Mouse (Mus musculus) forebrain, embryonic 12.5 days (tissue): ENCODE measurements around the gene Dgkb. TPM values are rescaled to one million over a fixed set of nuclear protein-coding genes. Genes with fewer than 3 reads are reported as not detected.

ENCODE experiments used
- ATAC-seq: fragments of 200-750 bp; cut with Nextera tagmentation; 2 replicates; pipeline ENCODE4 v1.8.0; 2017; ENCODE audit warnings: moderate TSS enrichment; ENCODE audit not compliant: low FRiP score
- H3K27ac ChIP-seq: fragments of 300-500 bp; sonication (generic); 2 replicates; pipeline ENCODE4 v1.5.1; 2016; ENCODE audit warnings: mild to moderate bottlenecking
- H3K27me3 ChIP-seq: fragments of 300-500 bp; sonication (generic); 2 replicates; pipeline ENCODE4 v1.6.1; 2016; ENCODE audit warnings: mild to moderate bottlenecking
- H3K36me3 ChIP-seq: fragments of 300-500 bp; sonication (generic); replicated peaks from 2 replicates; pipeline ENCODE4 v1.6.1; 2016; ENCODE audit warnings: mild to moderate bottlenecking
- H3K4me1 ChIP-seq: fragments of 300-500 bp; sonication (generic); 2 replicates; pipeline ENCODE4 v1.6.1; 2016
- H3K4me2 ChIP-seq: fragments of 300-500 bp; sonication (generic); 2 replicates; pipeline ENCODE4 v1.6.1; 2016; ENCODE audit warnings: mild to moderate bottlenecking, moderate library complexity
- H3K4me3 ChIP-seq: fragments of 300-500 bp; sonication (generic); replicated peaks from 2 replicates; pipeline ENCODE4 v1.5.1; 2016; ENCODE audit warnings: mild to moderate bottlenecking
- H3K9ac ChIP-seq: fragments of 300-500 bp; sonication (generic); 2 replicates; pipeline ENCODE4 v1.6.1; 2016; ENCODE audit warnings: mild to moderate bottlenecking
- H3K9me3 ChIP-seq: fragments of 300-500 bp; sonication (generic); 2 replicates; pipeline ENCODE4 v1.6.1; 2016
- WGBS: fragments of 180-500 bp; shearing (Covaris S2); methylation state at CpG from one replicate; pipeline ENCODE4 v1.1.7; 2016; 5-methylcytosine and 5-hydroxymethylcytosine counted together
- polyA plus RNA-seq: library from polyadenylated mRNA; unstranded; fragments of >200 nt; fragmentation: Nextera tagmentation; extraction: Ambion mirVana; gene quantifications from 2 replicates; pipeline ENCODE4 v1.2.1, GENCODE M21; 2016

Dgkb gene
- polyA plus RNA-seq, 1 experiment from 2014 or later, result 2.9 TPM

DNA sequence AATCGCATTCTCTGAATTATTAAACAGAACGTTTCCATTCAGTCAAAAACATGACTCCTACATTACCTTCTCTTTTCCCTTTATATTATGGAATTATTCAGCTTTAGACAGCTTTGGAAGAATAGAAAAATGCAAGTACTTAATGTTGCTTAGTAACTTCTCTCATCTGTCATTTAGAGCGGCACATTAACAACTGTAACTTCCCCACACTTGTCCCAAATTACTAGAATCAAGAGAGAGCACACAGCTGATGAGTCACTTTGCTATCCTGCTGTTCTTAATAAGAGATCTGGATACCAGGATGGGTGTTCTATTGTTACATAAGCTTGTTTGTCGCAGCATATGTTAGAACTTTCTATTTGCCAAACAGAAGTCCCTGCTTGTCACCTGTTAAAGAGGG, 71.9 kb downstream of the Dgkb start:
- no peaks in the 10 kb centered on the region for H3K36me3 ChIP-seq
- H3K9ac ChIP-seq, result no peak overlapping the region
- no peaks in the 10 kb centered on the region for H3K4me1 ChIP-seq
- no peaks in the 10 kb centered on the region for H3K27me3 ChIP-seq
- no peak for ATAC-seq
- no peak overlapping the region for H3K4me3 ChIP-seq
- H3K9me3 ChIP-seq, result no peaks in the 10 kb centered on the region
- no peak overlapping the region for H3K4me2 ChIP-seq
- WGBS, result 80% methylated on average over 4 of the region's 4 CpGs
- no peak overlapping the region for H3K27ac ChIP-seq

DNA sequence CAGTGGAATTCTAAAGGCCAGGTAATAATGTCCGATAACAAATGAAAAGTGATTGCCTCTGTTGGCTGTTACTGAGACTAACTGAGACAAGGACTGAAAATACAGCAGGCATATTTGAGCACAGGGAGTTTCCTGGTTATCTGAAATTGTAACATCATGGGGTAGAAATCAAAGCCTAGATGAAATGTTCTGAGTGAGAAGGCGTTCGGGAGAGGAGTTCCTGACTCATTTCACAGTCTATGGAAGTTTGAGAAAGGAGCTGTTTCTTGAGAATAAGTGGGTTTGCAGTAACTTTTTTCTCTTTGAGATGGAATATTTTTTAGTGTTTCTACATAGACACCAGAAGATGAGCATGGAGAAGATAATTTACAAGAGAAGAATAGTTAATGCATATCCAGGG, 73.8 kb downstream of the Dgkb start:
- Histone ChIP-seq H3K9me3 (no peaks in the 10 kb centered on the region), H3K27me3 (no peaks in the 10 kb centered on the region), H3K4me2 (no peak overlapping the region), H3K9ac (no peak overlapping the region), H3K4me1 (no peaks in the 10 kb centered on the region), H3K4me3 (no peak overlapping the region), H3K36me3 (no peaks in the 10 kb centered on the region), H3K27ac (no peak overlapping the region)
- 87% methylated on average over 3 of the region's 3 CpGs for WGBS
- ATAC-seq, result no peak

DNA sequence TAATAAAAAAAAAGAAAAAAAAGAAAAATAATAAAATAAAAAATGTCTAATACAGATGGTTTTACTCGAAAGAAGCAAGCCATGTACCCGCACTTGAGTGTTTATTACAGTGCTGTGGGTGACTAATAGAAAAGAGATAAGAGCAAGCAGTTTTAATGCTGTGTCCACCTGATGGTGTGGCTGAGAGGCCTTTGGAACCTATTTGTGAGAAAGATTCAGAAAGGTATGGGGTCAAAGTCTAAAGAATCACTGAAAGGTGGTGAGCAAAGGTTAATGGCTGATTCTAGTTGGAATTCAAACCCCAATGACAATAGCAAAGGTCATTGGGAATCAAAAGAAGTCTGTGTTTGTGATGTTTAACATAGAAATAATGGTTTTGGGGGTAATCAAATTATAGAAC, 124.6 kb downstream of the Dgkb start:
- no peak overlapping the region for H3K9ac ChIP-seq
- no peak overlapping the region for H3K4me2 ChIP-seq
- no peak overlapping the region for H3K4me3 ChIP-seq
- 95% methylated on average over 2 of the region's 2 CpGs for WGBS
- ATAC-seq, result no peak
- no peak overlapping the region for H3K27ac ChIP-seq
- no peaks in the 10 kb centered on the region for H3K4me1 ChIP-seq
- no peaks in the 10 kb centered on the region for H3K9me3 ChIP-seq
- H3K36me3 ChIP-seq, result no peaks in the 10 kb centered on the region
- no peaks in the 10 kb centered on the region for H3K27me3 ChIP-seq

DNA sequence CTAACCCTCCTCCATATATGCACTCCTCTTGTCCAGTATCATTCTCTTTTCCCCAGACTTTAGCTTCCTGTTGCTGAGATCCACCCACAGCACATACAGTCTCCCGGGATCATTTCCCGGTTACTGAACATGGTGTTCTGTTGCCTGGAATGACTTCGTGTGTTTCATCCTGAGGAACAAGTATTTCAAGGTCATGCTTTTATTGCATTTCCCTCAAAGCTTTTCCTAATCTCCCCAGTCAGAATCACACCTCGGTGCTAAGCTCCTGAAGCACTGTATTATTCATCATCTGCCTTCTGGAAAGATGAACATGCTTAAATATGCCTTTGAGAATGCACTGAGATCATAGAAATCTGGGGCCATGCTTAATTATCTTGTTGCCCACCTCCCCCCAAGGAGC, 138.7 kb downstream of the Dgkb start:
- 85% methylated on average over 4 of the region's 4 CpGs for WGBS
- ATAC-seq, result no peak
- H3K36me3 ChIP-seq, result no peaks in the 10 kb centered on the region

DNA sequence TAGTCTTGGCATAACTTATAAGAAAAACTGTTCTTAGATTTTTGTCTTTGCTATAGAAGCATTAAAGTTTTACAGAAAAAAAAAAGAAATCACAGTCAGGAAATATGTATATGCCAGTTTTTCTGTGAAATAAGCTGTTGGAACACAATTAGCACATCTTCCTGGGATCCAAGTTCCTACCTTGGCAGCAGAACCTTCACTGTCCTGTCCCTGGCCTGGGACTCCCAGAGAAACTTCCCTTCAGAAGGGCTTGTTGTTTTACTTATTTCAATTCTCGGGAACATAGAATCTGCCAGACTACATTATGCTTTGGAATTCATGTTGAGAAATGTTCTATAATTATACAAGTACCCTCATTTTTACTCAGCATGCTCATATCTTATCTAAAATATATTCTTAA, 154.0 kb downstream of the Dgkb start:
- ATAC-seq, result no peak
- no peak overlapping the region for H3K27ac ChIP-seq
- H3K4me2 ChIP-seq, result no peak overlapping the region
- 89% methylated on average over 1 of the region's 1 CpGs for WGBS
- H3K27me3 ChIP-seq, result no peaks in the 10 kb centered on the region
- H3K9ac ChIP-seq, result no peak overlapping the region
- H3K36me3 ChIP-seq, result no peaks in the 10 kb centered on the region
- no peaks in the 10 kb centered on the region for H3K4me1 ChIP-seq
- H3K4me3 ChIP-seq, result no peak overlapping the region
- no peaks in the 10 kb centered on the region for H3K9me3 ChIP-seq

More for the DNA sequence above, 138.7 kb downstream of the Dgkb start:
- peaks cover 6% of the 10 kb centered on the region; the same call in 1 of the 2 replicates for H3K9me3 ChIP-seq
- H3K27ac ChIP-seq, result no peak overlapping the region
- H3K4me1 ChIP-seq, result no peaks in the 10 kb centered on the region
- H3K4me3 ChIP-seq, result no peak overlapping the region
- H3K27me3 ChIP-seq, result no peaks in the 10 kb centered on the region
- no peak overlapping the region for H3K4me2 ChIP-seq
- H3K9ac ChIP-seq, result no peak overlapping the region

DNA sequence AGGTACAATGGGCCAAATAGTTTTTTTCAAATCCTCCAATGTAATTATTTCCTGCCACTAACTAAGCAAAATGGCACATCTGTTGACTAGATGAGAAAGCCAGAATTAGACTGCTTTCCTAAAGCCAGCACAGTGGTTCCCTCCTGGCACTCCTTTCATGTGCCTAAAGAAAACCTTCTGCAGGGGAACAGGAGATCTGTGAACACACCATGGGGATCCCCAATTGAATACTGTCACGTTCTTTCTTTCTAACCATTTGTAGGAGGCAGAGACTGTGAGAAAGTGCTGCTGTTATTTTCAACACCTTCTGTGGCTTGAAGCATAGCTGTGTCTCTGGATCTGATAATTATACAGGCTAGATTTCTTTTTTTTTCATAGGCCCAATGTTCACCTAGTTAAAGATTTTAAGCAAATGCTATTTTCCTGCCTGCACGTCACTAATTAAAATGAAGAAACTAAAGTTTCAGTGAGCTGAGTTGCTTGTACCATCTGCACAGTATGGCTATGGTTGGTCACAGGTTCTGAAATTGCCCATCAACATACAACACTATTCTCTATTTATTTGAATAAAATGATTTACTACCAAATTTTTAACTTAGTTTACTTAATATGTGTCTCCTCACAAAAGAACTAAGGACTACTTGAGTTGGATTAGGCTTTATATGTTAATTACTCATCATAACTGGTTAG, 161.1 kb downstream of the Dgkb start:
- Histone ChIP-seq H3K4me2 (no peak overlapping the region), H3K4me3 (no peak overlapping the region), H3K9ac (no peak overlapping the region), H3K4me1 (no peaks in the 10 kb centered on the region), H3K9me3 (no peaks in the 10 kb centered on the region), H3K27ac (no peak overlapping the region), H3K36me3 (no peaks in the 10 kb centered on the region), H3K27me3 (no peaks in the 10 kb centered on the region)
- 19% methylated on average over 2 of the region's 2 CpGs for WGBS
- peak; percentile 71; the same call in 1 of the 2 replicates for ATAC-seq

DNA sequence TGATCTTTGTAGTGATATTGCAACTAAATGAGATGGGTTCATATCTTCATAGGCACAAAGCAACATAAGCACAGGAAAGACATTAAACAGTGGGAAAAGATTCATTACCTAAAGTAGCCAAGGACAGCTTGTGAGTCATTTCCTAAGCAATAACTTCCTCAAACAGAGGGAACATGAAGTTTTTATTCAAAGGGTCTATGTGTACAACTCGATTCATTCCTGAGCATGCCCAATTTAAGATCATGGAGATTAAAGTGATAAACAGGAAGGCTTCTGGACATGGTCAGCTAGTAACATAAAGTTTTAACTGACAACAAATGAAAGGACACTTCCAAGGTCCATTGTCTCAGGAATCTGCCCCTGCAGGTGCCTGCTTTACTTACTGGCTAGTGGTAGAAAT, 167.8 kb downstream of the Dgkb start:
- H3K27me3 ChIP-seq, result no peaks in the 10 kb centered on the region
- H3K9ac ChIP-seq, result no peak overlapping the region
- ATAC-seq, result no peak
- WGBS, result 83% methylated on average over 1 of the region's 1 CpGs
- no peak overlapping the region for H3K4me3 ChIP-seq
- no peaks in the 10 kb centered on the region; the same call in 1 of the 2 replicates for H3K4me1 ChIP-seq
- H3K36me3 ChIP-seq, result no peaks in the 10 kb centered on the region
- H3K27ac ChIP-seq, result no peak overlapping the region
- no peak overlapping the region for H3K4me2 ChIP-seq
- H3K9me3 ChIP-seq, result no peaks in the 10 kb centered on the region

DNA sequence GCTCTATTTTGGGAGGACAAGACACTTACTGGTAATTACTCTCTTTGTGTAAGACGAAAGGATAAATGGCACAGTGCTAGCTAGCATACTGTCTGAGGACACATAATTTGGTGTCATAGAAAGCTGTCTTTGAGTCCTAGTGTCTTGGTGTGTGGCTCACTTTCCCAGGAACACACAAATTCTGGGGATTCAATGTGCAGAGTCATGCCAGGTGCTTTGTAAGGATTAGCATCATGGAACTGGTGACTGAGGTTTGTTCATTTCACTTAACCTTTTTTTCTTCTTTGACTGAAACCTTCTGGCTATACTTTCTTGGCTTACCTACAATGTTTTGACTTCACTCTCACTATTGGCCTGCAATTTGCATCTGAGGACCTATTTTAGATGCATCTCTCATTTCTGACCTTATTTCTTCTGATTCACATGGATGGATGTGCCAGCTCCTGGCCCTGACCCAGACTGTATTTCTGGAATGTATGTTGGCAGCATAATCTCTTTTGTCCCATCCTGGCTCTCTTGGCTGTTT, 170.6 kb downstream of the Dgkb start:
- no peak overlapping the region for H3K9ac ChIP-seq
- no peaks in the 10 kb centered on the region; the same call in 1 of the 2 replicates for H3K4me1 ChIP-seq
- no peak for ATAC-seq
- H3K27ac ChIP-seq, result no peak overlapping the region
- H3K4me3 ChIP-seq, result no peak overlapping the region
- WGBS, result 36% methylated on average over 1 of the region's 1 CpGs
- no peaks in the 10 kb centered on the region for H3K27me3 ChIP-seq
- no peaks in the 10 kb centered on the region for H3K36me3 ChIP-seq
- H3K9me3 ChIP-seq, result no peaks in the 10 kb centered on the region
- H3K4me2 ChIP-seq, result no peak overlapping the region

DNA sequence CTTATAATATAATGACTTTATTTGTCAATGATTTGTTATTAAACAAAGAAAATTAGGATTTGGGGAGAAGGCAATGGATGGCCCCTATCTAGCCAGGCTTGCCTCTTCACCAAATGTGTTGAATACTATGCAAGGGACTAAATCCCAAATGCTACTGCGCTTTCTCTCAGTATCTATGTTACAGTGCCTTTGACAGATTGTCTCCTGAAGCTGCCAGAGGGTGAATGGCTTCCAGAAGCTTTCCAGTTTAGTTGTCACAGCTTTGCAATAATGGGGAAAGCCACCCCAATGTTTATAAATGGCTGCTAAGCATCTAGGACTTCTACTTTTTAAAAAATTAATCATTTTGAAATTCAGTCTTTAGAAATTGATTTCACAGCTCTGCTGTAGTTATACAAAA, 175.7 kb downstream of the Dgkb start:
- WGBS, result 92% methylated on average over 1 of the region's 1 CpGs
- Histone ChIP-seq H3K27me3 (no peaks in the 10 kb centered on the region), H3K27ac (no peak overlapping the region), H3K36me3 (no peaks in the 10 kb centered on the region), H3K9me3 (no peaks in the 10 kb centered on the region), H3K4me2 (no peak overlapping the region), H3K4me1 (no peaks in the 10 kb centered on the region), H3K9ac (no peak overlapping the region), H3K4me3 (no peak overlapping the region)
- ATAC-seq, result no peak

DNA sequence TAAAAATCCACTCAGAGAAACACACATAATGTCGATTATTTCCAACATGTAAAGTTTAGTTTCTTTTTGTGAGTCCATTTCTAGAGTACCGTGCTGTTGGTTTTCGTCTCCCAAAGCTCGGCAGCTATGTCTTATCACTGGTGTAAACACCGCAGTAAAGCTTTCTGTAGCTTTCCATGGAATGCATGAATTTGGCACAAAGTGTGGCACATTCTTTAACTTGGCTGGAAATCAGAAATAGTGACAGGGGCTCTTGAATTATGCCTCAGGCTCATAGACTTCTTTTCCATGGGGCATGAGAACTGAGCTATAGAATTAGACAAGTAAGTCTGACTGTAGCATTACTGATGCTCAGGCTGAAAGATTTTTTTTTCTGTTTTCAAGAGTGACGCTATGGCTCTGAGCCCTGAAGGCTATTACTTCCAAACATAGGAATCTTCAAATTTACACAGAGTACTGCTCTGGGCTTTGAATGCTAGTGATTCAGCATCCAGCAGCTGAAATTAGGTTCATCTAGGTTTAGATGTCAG, 179.0 kb downstream of the Dgkb start:
- Histone ChIP-seq H3K9ac (no peak overlapping the region), H3K27ac (no peak overlapping the region), H3K4me1 (no peaks in the 10 kb centered on the region), H3K9me3 (no peaks in the 10 kb centered on the region), H3K4me3 (no peak overlapping the region), H3K27me3 (no peaks in the 10 kb centered on the region), H3K36me3 (no peaks in the 10 kb centered on the region), H3K4me2 (no peak overlapping the region)
- no peak for ATAC-seq
- WGBS, result 92% methylated on average over 6 of the region's 6 CpGs

DNA sequence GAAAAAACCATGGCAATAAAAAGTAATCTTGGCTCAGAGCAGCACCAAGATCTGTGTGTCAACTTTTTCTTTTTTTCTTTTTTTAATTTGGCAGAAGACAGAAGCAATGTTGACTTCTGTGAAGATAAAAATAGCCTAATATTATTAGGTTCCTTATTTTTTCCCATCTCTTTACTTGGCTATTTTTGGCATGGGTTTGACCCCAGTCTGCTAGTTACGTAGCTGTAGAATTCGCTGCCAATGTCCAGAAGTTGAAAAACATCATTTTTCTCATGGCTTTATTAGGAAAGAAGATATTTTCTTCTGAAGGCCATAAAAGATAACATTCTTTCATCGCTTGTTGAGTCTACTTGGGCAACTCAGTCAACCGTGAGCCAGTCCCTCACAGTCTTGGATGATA, 200.1 kb downstream of the Dgkb start:
- ATAC-seq, result no peak
- WGBS, result 93% methylated on average over 4 of the region's 4 CpGs

DNA sequence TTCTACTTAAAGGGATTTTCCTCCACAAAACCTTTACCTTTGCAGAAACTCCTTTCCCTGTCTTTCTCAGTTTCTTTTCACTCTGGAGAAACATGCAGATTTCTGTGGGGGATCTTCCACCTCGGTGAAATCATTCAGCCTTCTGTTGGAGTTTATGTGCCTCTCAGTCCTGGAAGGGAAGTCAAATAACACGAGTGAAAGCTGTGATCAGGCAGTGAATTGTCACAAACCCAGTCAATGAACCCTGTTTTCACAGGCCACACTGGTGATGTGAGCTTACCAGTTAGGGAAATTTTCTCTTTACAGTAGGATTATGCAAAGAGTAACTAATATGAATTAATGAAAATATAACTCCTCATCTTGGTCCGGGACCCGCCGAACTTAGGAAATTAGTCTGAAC, 229.7 kb downstream of the Dgkb start:
- Histone ChIP-seq H3K4me3 (no peak overlapping the region), H3K4me1 (no peaks in the 10 kb centered on the region), H3K4me2 (no peak overlapping the region), H3K27me3 (no peaks in the 10 kb centered on the region), H3K9me3 (no peaks in the 10 kb centered on the region), H3K36me3 (no peaks in the 10 kb centered on the region), H3K27ac (no peak overlapping the region), H3K9ac (no peak overlapping the region)
- WGBS, result 93% methylated on average over 5 of the region's 5 CpGs
- no peak for ATAC-seq

More for the DNA sequence above, 200.1 kb downstream of the Dgkb start:
- no peak overlapping the region for H3K27ac ChIP-seq
- H3K4me3 ChIP-seq, result no peak overlapping the region
- H3K9ac ChIP-seq, result no peak overlapping the region
- H3K9me3 ChIP-seq, result no peaks in the 10 kb centered on the region
- no peak overlapping the region for H3K4me2 ChIP-seq
- H3K27me3 ChIP-seq, result no peaks in the 10 kb centered on the region
- H3K36me3 ChIP-seq, result no peaks in the 10 kb centered on the region
- H3K4me1 ChIP-seq, result no peaks in the 10 kb centered on the region

DNA sequence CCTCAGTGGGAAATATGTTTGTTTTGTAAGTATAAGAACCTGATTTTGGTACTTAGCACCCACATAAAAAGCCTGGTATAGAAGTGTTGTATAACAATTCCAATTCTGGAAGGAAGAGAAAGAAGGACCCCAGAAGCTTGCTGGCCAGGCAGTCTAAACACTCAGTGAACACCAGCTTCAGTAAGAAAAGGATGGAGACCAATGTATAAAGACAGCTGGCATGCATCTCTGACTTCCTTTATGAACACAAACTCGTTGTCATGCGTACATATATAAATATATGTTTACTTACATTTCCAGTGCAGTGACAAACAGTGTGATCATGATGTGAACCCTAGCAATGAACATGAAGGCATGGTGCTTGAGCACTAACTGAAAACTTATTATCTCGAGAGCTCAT, 270.7 kb downstream of the Dgkb start:
- Histone ChIP-seq H3K9ac (no peak overlapping the region), H3K9me3 (no peaks in the 10 kb centered on the region), H3K27me3 (no peaks in the 10 kb centered on the region), H3K36me3 (no peaks in the 10 kb centered on the region), H3K27ac (no peak overlapping the region), H3K4me1 (no peaks in the 10 kb centered on the region), H3K4me3 (no peak overlapping the region), H3K4me2 (no peak overlapping the region)
- WGBS, result 90% methylated on average over 3 of the region's 3 CpGs
- no peak for ATAC-seq
